Mouse (Mus musculus) megakaryocyte-erythroid progenitor cell, adult 5 weeks (primary cell): ENCODE measurements around the gene Xlr4c. TPM values are rescaled to one million over a fixed set of nuclear protein-coding genes. Genes with fewer than 3 reads are reported as not detected.

Experiments used
- polyA plus RNA-seq: library from polyadenylated mRNA; stranded (reverse); fragments of >175 nt; gene quantifications from 2 replicates; pipeline ENCODE4 v1.2.3, GENCODE M21; 2012

Gene Xlr4c
- polyA plus RNA-seq, result 0.97 and 1.8 TPM in 2 replicates

GRCm38 (mm10) chrX:73242821-73243325 is at the start of gene Xlr4c:
Gene Xlr4c, minus strand, starts transcription at chrX:73243130.

GRCm38 (mm10) chrX:73265270-73265669 is 22.3 kb upstream of the Xlr4c start, which contains the start of gene Xlr3c:
Gene Xlr3c, minus strand, starts transcription at chrX:73265390.

GRCm38 (mm10) chrX:73227914-73228605 is 14.9 kb downstream of the Xlr4c start, which contains the start of gene F8a:
Gene F8a, plus strand, starts transcription at chrX:73228291.

GRCm38 (mm10) chrX:73213819-73214564 is 28.9 kb downstream of the Xlr4c start, which contains the start of gene Xlr4b:
Gene Xlr4b, plus strand, starts transcription at chrX:73214333.

GRCm38 (mm10) chrX:73191934-73192333 is 51.0 kb downstream of the Xlr4c start, which contains the start of gene Xlr3b:
Gene Xlr3b, plus strand, starts transcription at chrX:73192207.

Other genes with a start within 250 kb of the Xlr4c start
- not detected in 2 replicates for gene Pnma5, start 206.0 kb downstream of the Xlr4c start, polyA plus RNA-seq
- gene Pnma3, start 178.3 kb downstream of the Xlr4c start, polyA plus RNA-seq, result not detected in 2 replicates
- 1.5 and 1.6 TPM in 2 replicates for gene Xlr4a, start 160.7 kb downstream of the Xlr4c start, polyA plus RNA-seq
- gene Xlr3a, start 146.0 kb downstream of the Xlr4c start, polyA plus RNA-seq, result 0.03 and 0.31 TPM in 2 replicates
- gene Gm14685, start 126.1 kb downstream of the Xlr4c start, polyA plus RNA-seq, result 0.03 and 0.30 TPM in 2 replicates
- not detected in 2 replicates for gene Xlr5b, start 94.3 kb downstream of the Xlr4c start, polyA plus RNA-seq
- not detected in 2 replicates for gene DXBay18, start 93.7 kb downstream of the Xlr4c start, polyA plus RNA-seq
- not detected in 2 replicates for gene Spin2d, start 66.1 kb downstream of the Xlr4c start, polyA plus RNA-seq
- gene Xlr3b, start 50.9 kb downstream of the Xlr4c start, polyA plus RNA-seq, result 0.12 and 0.24 TPM in 2 replicates
- 1.2 and 1.3 TPM in 2 replicates for gene Xlr4b, start 28.8 kb downstream of the Xlr4c start, polyA plus RNA-seq
- 20.1 and 21.8 TPM in 2 replicates for gene F8a, start 14.8 kb downstream of the Xlr4c start, polyA plus RNA-seq
- 0.04 TPM in 1 of 2 replicates, not detected in the other for gene Xlr3c, start 22.3 kb upstream of the Xlr4c start, polyA plus RNA-seq
- gene Xlr5a, start 49.8 kb upstream of the Xlr4c start, polyA plus RNA-seq, result not detected in 2 replicates
- gene Xlr5c, start 49.8 kb upstream of the Xlr4c start, polyA plus RNA-seq, result not detected in 2 replicates
- gene Gm45015, start 93.7 kb upstream of the Xlr4c start, polyA plus RNA-seq, result not detected in 2 replicates
- 2.0 and 3.3 TPM in 2 replicates for gene Zfp275, start 99.5 kb upstream of the Xlr4c start, polyA plus RNA-seq
- 0.06 TPM in 1 of 2 replicates, not detected in the other for gene Gm18336, start 155.6 kb upstream of the Xlr4c start, polyA plus RNA-seq
- gene Zfp92, start 168.0 kb upstream of the Xlr4c start, polyA plus RNA-seq, result 0.02 TPM in 1 of 2 replicates, not detected in the other
- gene Trex2, start 192.2 kb upstream of the Xlr4c start, polyA plus RNA-seq, result not detected in 2 replicates
- 4.3 and 6.6 TPM in 2 replicates for gene Haus7, start 215.9 kb upstream of the Xlr4c start, polyA plus RNA-seq
- 0.44 and 0.81 TPM in 2 replicates for gene Bgn, start 240.5 kb upstream of the Xlr4c start, polyA plus RNA-seq